Mouse (Mus musculus) ES-Bruce4 (cell line): ENCODE results near the gene Myo1b. TPM values are rescaled to one million over a fixed set of nuclear protein-coding genes. Genes with fewer than 3 reads are reported as not detected.

Experiments
- H3K27ac ChIP-seq: 2 replicates; pipeline ENCODE4 v1.5.1; 2012; ENCODE audit warnings: low read length, inconsistent platforms; ENCODE audit not compliant: insufficient read depth
- H3K27me3 ChIP-seq: 2 replicates; pipeline ENCODE4 v1.6.1; 2012; ENCODE audit warnings: mild to moderate bottlenecking, low read length, inconsistent platforms; ENCODE audit not compliant: control insufficient read depth, poor library complexity, insufficient read depth, severe bottlenecking
- H3K36me3 ChIP-seq: 2 replicates; pipeline ENCODE4 v1.6.1; 2012; ENCODE audit warnings: inconsistent platforms, mild to moderate bottlenecking, low read length, moderate library complexity; ENCODE audit not compliant: control insufficient read depth, poor library complexity, insufficient read depth, severe bottlenecking
- H3K4me1 ChIP-seq: one replicate; pipeline ENCODE4 v1.8.1; 2011; ENCODE audit warnings: low read length; ENCODE audit not compliant: control insufficient read depth, insufficient read depth
- H3K4me3 ChIP-seq: 2 replicates; pipeline ENCODE4 v1.5.1; 2011; ENCODE audit warnings: low read depth, mild to moderate bottlenecking, low read length
- H3K9ac ChIP-seq: 2 replicates; pipeline ENCODE4 v1.6.1; 2012; ENCODE audit warnings: low read depth, mild to moderate bottlenecking, inconsistent platforms; ENCODE audit not compliant: poor library complexity, severe bottlenecking
- H3K9me3 ChIP-seq: replicated peaks from 2 replicates; pipeline ENCODE4 v1.6.1; 2012; ENCODE audit warnings: mild to moderate bottlenecking, low read length, inconsistent platforms; ENCODE audit not compliant: control insufficient read depth, poor library complexity, insufficient read depth, severe bottlenecking
- CTCF ChIP-seq: IDR thresholded peaks from one replicate; pipeline ENCODE4 v1.8.1; 2011; ENCODE audit warnings: low read depth, low read length
- EP300 ChIP-seq: IDR thresholded peaks from 2 replicates; pipeline ENCODE4 v1.6.1; 2011; ENCODE audit warnings: low read depth, low read length; ENCODE audit not compliant: insufficient read depth
- POLR2A ChIP-seq: IDR thresholded peaks from one replicate; pipeline ENCODE4 v1.8.1; 2011; ENCODE audit warnings: low read length; ENCODE audit not compliant: insufficient read depth
- polyA plus RNA-seq: library from polyadenylated mRNA; stranded (reverse); fragments of >200 nt; gene quantifications from 2 replicates; pipeline ENCODE4 v1.2.4, GENCODE M21; 2011; ENCODE audit warnings: low read depth; ENCODE audit not compliant: missing spikeins, insufficient read depth, insufficient read length

Myo1b gene
- polyA plus RNA-seq, 1 experiment = 54.4 TPM

DNA sequence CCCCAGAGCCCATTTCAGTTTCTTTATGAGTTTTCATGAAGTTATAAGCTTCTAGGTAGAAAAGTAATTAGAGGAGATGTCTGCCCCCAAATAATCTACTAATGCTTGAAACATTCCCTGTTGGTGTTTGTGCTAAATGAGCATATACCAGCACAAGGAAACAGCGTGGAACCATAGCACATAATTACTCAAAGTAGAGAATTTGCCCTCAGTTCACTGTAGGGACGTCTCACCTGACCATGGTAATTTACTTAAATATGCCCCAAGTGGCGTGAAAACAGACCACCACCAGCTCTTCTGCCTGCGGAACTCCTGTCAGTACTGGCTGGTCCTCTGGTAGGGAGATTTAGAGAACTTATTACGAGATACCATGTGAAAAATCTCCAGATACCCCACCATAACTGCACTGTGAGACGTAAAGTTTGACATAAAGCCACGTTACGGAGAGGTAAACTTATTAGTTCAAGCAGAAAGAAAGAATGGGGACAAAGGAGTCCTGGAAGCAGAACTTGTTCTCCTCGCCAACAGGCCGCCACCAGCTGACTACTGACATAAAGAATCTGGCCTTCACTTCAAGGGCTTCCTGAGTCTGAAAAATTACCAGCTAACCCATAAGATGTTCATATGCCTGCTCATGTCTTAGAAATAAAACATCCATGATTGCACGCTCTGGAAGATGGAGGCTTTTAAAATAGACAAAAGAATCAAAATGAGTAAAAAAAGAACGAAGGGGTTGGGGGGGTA, 111.4 kb downstream of the Myo1b start:
- H3K4me1 ChIP-seq = no peaks in the 10 kb centered on the region
- no peaks in the 10 kb centered on the region for H3K9me3 ChIP-seq
- no peaks in the 10 kb centered on the region for H3K27me3 ChIP-seq
- no peak overlapping the region for H3K4me3 ChIP-seq
- no peak overlapping the region for H3K9ac ChIP-seq
- no peak overlapping the region for H3K27ac ChIP-seq
- TF ChIP-seq CTCF (no peak), POLR2A (no peak), EP300 (no peak)
- 0 out of 2 replicates have a peak, but pooled peaks cover 2% of the 10 kb centered on the region for H3K36me3 ChIP-seq

DNA sequence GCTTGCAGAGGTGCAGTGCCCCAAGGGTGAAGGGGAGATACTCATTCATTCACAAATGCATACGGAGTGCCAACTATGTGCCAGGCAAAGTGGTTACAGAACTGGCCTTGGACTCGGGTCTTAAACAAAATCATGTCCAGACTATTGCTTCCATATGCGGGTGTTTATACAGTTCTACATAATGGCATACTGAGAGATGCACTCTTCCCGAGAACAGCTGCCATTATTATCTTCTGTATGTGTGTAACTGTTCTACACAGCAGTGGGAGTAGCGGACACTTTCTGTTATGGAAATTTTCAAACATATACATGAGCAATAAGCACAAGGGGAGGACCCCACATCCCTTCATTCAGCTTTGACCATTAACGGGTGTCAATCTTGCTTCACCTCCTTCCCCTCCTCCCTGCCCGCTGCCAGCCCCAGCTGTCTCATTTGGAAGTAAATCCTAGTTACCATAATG, 117.8 kb downstream of the Myo1b start:
- no peak for TF ChIP-seq EP300
- no peak for TF ChIP-seq POLR2A
- TF ChIP-seq CTCF = no peak
- H3K36me3 ChIP-seq = no peaks in the 10 kb centered on the region

DNA sequence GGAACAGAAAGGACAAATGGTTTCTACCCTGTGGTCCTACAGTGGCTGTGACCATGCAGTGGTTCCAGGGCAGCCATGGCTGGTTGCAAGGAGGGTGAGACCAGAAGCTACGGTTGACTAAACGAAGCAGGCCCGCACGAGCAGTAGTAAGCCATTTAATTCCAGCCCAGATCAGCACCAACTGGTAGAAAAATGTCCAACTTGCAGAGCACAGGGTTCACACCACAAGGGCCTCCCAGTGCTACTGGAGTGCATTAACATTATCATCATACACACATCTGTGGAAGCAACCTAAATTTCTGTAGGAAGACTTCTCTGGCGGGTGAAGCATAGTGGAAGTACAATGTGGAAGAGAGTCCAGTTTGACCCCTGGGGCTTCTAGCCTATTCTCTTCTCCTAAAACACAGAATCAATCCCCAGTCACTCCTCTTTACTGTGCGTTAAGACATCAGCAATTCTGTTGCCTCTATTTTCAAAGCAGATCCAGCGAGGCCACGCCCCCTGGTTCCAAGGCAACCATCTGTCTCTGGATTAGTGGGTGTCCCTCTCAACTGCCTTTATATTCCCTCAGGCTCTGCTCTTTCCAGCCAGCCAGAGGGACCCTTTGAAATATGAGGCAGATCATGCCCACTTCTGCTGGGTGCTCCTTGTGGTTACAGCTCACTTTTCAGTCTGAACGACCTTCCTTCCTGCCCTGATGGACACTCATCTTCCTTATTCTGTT, 120.1 kb downstream of the Myo1b start:
- Histone ChIP-seq H3K27me3 (no peaks in the 10 kb centered on the region), H3K9ac (no peak overlapping the region), H3K9me3 (no peaks in the 10 kb centered on the region), H3K4me1 (no peaks in the 10 kb centered on the region), H3K36me3 (no peaks in the 10 kb centered on the region), H3K27ac (no peak overlapping the region), H3K4me3 (no peak overlapping the region)
- TF ChIP-seq EP300 (no peak), POLR2A (no peak), CTCF (no peak)

More for the DNA sequence above, 117.8 kb downstream of the Myo1b start:
- Histone ChIP-seq H3K27ac (no peak overlapping the region), H3K9me3 (no peaks in the 10 kb centered on the region), H3K4me3 (no peak overlapping the region), H3K27me3 (no peaks in the 10 kb centered on the region), H3K9ac (no peak overlapping the region), H3K4me1 (no peaks in the 10 kb centered on the region)

DNA sequence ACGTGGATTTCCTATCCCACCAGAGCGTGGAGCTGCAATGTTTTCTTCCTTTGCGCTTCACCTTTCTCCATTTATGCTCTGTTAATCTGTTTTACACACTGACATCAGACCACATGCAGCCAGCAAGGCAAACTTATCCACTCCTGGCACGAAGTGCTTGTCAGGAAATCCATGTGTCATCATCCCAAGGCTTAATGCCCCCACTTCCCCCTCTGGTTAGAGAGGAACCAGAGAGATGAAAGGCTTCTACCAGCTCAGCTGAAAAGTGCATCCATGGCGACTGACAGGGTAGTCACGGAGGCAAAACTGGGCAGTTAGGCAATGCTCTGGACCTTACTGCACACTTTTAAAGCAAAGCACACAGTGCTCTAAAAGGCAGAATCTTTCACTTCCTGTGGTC, 126.6 kb downstream of the Myo1b start:
- H3K36me3 ChIP-seq = no peaks in the 10 kb centered on the region
- no peaks in the 10 kb centered on the region for H3K4me1 ChIP-seq
- no peaks in the 10 kb centered on the region for H3K9me3 ChIP-seq
- no peak overlapping the region for H3K4me3 ChIP-seq
- no peak overlapping the region for H3K27ac ChIP-seq
- H3K9ac ChIP-seq = no peak overlapping the region
- no peaks in the 10 kb centered on the region for H3K27me3 ChIP-seq
- no peak for TF ChIP-seq EP300
- TF ChIP-seq POLR2A = no peak
- TF ChIP-seq CTCF = no peak

DNA sequence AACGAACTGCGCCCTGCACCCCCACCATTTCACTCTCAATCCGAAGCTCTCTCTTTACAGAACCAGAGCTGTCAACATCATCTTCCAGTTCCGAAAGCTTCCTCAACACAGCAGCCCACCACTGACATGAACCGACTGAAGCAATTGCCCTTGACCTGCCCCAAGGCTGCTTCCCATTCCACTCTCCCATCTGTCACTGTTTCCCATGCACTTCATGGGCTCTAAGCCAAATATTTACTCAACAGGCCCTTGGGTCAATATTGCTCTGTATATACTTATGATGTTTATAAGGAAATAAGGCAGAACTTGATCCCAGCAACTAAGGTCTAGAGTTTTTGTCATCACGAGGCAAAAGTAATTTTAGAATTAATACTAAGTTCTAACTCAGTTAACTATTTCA, 133.8 kb downstream of the Myo1b start:
- H3K36me3 ChIP-seq = no peaks in the 10 kb centered on the region; the same call in 1 of the 2 replicates
- H3K9ac ChIP-seq = no peak overlapping the region
- H3K27ac ChIP-seq = no peak overlapping the region
- no peaks in the 10 kb centered on the region for H3K9me3 ChIP-seq
- H3K4me1 ChIP-seq = no peaks in the 10 kb centered on the region
- TF ChIP-seq POLR2A (no peak), CTCF (no peak), EP300 (no peak)
- H3K4me3 ChIP-seq = no peak overlapping the region
- H3K27me3 ChIP-seq = no peaks in the 10 kb centered on the region

DNA sequence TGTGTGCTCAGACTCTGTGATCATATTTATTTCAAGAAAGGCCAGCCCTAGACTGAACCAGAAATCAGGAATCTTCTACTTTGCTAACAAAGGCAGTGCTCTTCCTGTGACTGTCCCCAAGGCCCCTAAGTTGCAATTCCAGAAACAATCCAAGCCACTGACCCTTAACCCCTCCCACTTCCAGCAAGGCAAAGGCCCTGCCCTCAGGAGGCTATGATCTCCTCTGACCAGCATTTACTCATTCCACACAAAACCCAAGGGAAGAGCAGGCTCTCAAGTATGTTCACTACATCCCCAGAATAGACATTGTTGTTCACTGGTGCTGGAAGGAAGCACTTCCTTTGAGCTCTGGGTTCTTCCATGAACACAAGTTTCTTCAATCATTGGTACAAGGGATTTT, 135.5 kb downstream of the Myo1b start:
- no peaks in the 10 kb centered on the region; the same call in 1 of the 2 replicates for H3K36me3 ChIP-seq
- H3K27ac ChIP-seq = no peak overlapping the region
- H3K9me3 ChIP-seq = no peaks in the 10 kb centered on the region
- H3K4me1 ChIP-seq = no peaks in the 10 kb centered on the region
- H3K27me3 ChIP-seq = no peaks in the 10 kb centered on the region
- no peak overlapping the region for H3K4me3 ChIP-seq
- H3K9ac ChIP-seq = no peak overlapping the region
- TF ChIP-seq CTCF (no peak), POLR2A (no peak), EP300 (no peak)
